Mouse (Mus musculus) Muller cell, postnatal 12 days (primary cell): ENCODE measurements at regions not wholly inside any gene's neighbourhood (a gene's known extent, or its start where the extent isn't known, plus 50 kb on each side); places are given as distances from the start of the nearest gene placed in this dataset.

Experiments used
- DNase-seq: peaks from one replicate; pipeline ENCODE4 v3.0.0-alpha.2; 2015; ENCODE audit errors: inconsistent ontology term

- DNase-seq = no peak
Observed at GRCm38 (mm10) chr7:133469106-133469505, 132.9 kb downstream of the Tex36 start.

GRCm38 (mm10) chr7:133468346-133468745 lies 133.6 kb downstream of the Tex36 start:
- DNase-seq = no peak

GRCm38 (mm10) chr7:133467579-133467978 lies 134.4 kb downstream of the Tex36 start:
- DNase-seq = no peak

GRCm38 (mm10) chr7:133459306-133459705 lies 142.7 kb downstream of the Tex36 start:
- no peak for DNase-seq

- DNase-seq = peak; percentile 21
Observed at GRCm38 (mm10) chr7:133457436-133458324, 144.3 kb downstream of the Tex36 start.

- DNase-seq = no peak
Observed at GRCm38 (mm10) chr7:133450246-133450645, 151.7 kb downstream of the Tex36 start.

GRCm38 (mm10) chr7:133447079-133447478 lies 154.9 kb downstream of the Tex36 start:
- no peak for DNase-seq

GRCm38 (mm10) chr7:133441661-133442060 lies 160.3 kb downstream of the Tex36 start:
- peak; percentile 11 for DNase-seq

- DNase-seq = peak; percentile 2
Observed at GRCm38 (mm10) chr7:133441169-133441568, 160.8 kb downstream of the Tex36 start.

- peak; percentile 68 for DNase-seq
Observed at GRCm38 (mm10) chr7:133440711-133441110, 161.2 kb downstream of the Tex36 start.

GRCm38 (mm10) chr7:133440086-133440485 lies 161.9 kb downstream of the Tex36 start:
- no peak for DNase-seq

GRCm38 (mm10) chr7:133438631-133439030 lies 163.3 kb downstream of the Tex36 start:
- DNase-seq = peak; percentile 39

GRCm38 (mm10) chr7:133437866-133438265 lies 164.1 kb downstream of the Tex36 start:
- peak; percentile 63 for DNase-seq

- DNase-seq = no peak
Observed at GRCm38 (mm10) chr7:133435596-133436357, 166.2 kb downstream of the Tex36 start.

- no peak for DNase-seq
Observed at GRCm38 (mm10) chr7:133434027-133434820, 167.7 kb downstream of the Tex36 start.

- no peak for DNase-seq
Observed at GRCm38 (mm10) chr7:133432343-133432742, 169.6 kb downstream of the Tex36 start.

- no peak for DNase-seq
Observed at GRCm38 (mm10) chr7:133402072-133402471, 199.9 kb downstream of the Tex36 start.

GRCm38 (mm10) chr7:133400691-133401090 lies 201.3 kb downstream of the Tex36 start:
- DNase-seq = peak; percentile 65

- no peak for DNase-seq
Observed at GRCm38 (mm10) chr7:133388716-133389115, 213.2 kb downstream of the Tex36 start.

- no peak for DNase-seq
Observed at GRCm38 (mm10) chr7:133382032-133382712, 219.8 kb downstream of the Tex36 start.

GRCm38 (mm10) chr7:133379373-133379772 lies 222.6 kb downstream of the Tex36 start:
- DNase-seq = no peak
